Mouse (Mus musculus) right cerebral cortex, adult 18-20 months (tissue): ENCODE results near the gene Tmem216.
A peak's percentile ranks its signal among the peaks of the same experiment; 100 is the strongest.
"Not testable (repeated sequence)": the region's sequence is repeated elsewhere in the genome, so short reads cannot be mapped to it uniquely, and the experiment has no call there.

Experiments used
- DNase-seq: peaks from one replicate; pipeline ENCODE4 v3.0.0; 2022; ENCODE audit warnings: mixed read lengths

Tmem216 gene

GRCm38 (mm10) chr19:10564278-10564677 is 8.2 kb upstream of the Tmem216 start:
- no peak for DNase-seq

GRCm38 (mm10) chr19:10562351-10562750 is 6.3 kb upstream of the Tmem216 start:
- DNase-seq, result no peak

GRCm38 (mm10) chr19:10561558-10562314 is 5.7 kb upstream of the Tmem216 start:
- no peak for DNase-seq

GRCm38 (mm10) chr19:10560108-10560507 is 4.1 kb upstream of the Tmem216 start:
- no peak for DNase-seq

GRCm38 (mm10) chr19:10557837-10558375 is 1.9 kb upstream of the Tmem216 start:
- DNase-seq, result not testable (repeated sequence)

- DNase-seq, result no peak
Measured at GRCm38 (mm10) chr19:10557430-10557829, 1.4 kb upstream of the Tmem216 start.

GRCm38 (mm10) chr19:10557001-10557400 is 963 bp upstream of the Tmem216 start:
- DNase-seq, result no peak

GRCm38 (mm10) chr19:10539454-10539853 is 16.6 kb downstream of the Tmem216 start:
- DNase-seq, result no peak

GRCm38 (mm10) chr19:10530082-10530481 is 26.0 kb downstream of the Tmem216 start:
- DNase-seq, result no peak

- DNase-seq, result peak; percentile 25
Measured at GRCm38 (mm10) chr19:10525910-10526309, 30.1 kb downstream of the Tmem216 start, which contains the start of gene Sdhaf2. Gene Sdhaf2, minus strand, starts transcription at chr19:10526142.

- peak; percentile 93 for DNase-seq
Measured at GRCm38 (mm10) chr19:10525106-10525901, 30.7 kb downstream of the Tmem216 start, which contains the start of gene Cpsf7. Gene Cpsf7, plus strand, starts transcription at chr19:10525266.

- no peak for DNase-seq
Measured at GRCm38 (mm10) chr19:10524784-10525105, 31.3 kb downstream of the Tmem216 start.

- no peak for DNase-seq
Measured at GRCm38 (mm10) chr19:10523483-10524080, 32.5 kb downstream of the Tmem216 start.

- no peak for DNase-seq
Measured at GRCm38 (mm10) chr19:10521926-10522325, 34.1 kb downstream of the Tmem216 start.

- DNase-seq, result no peak
Measured at GRCm38 (mm10) chr19:10520355-10520754, 35.7 kb downstream of the Tmem216 start.

GRCm38 (mm10) chr19:10510759-10511330 is 45.2 kb downstream of the Tmem216 start:
- no peak for DNase-seq

GRCm38 (mm10) chr19:10502571-10502970 is 53.5 kb downstream of the Tmem216 start:
- DNase-seq, result peak; percentile 45

- no peak for DNase-seq
Measured at GRCm38 (mm10) chr19:10500581-10500980, 55.5 kb downstream of the Tmem216 start.

GRCm38 (mm10) chr19:10497512-10498160 is 58.4 kb downstream of the Tmem216 start:
- peak; percentile 45 for DNase-seq

GRCm38 (mm10) chr19:10496976-10497375 is 59.1 kb downstream of the Tmem216 start:
- DNase-seq, result no peak

- DNase-seq, result no peak
Measured at GRCm38 (mm10) chr19:10495670-10496069, 60.4 kb downstream of the Tmem216 start.

GRCm38 (mm10) chr19:10486264-10486738 is 69.7 kb downstream of the Tmem216 start:
- peak; percentile 69 for DNase-seq
